7 mouse cellular contexts compared by ENCODE assay signal in the genomic region with DNA sequence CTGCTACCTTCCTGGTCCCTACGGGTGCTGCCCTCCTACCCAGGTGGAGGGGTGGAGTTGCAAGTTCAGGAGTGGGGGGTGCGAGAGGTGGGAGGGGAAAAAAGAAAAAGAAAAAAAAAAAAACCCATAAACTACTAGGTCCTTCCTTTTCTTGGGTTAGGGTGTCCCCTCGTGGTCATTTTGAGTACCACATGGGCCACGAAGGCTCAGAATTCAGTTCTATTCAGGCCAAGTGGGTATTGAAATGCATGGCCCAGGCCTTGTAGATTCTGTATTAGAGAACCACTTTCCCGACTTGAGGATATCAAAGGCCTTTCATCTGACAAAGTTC. TPM values are rescaled to one million over a fixed set of nuclear protein-coding genes. Genes with fewer than 3 reads are reported as not detected.
DNase-seq lines count a peak whose midpoint lies in the region; ATAC-seq lines count a peak whose summit lies in the region.

No protein-coding gene starts in this region.

- WGBS in intestine, embryonic 16.5 days = 0% methylated on average over 5 of the region's 5 CpGs
- WGBS in limb, embryonic 10.5 days = 2% methylated on average over 5 of the region's 5 CpGs
- 2% methylated on average over 5 of the region's 5 CpGs for WGBS in midbrain, embryonic 11.5 days

- H3K4me1 ChIP-seq in intestine, embryonic 16.5 days (ENCODE audit: control insufficient read depth, insufficient read depth, low read length) = peaks cover 6% of the 10 kb centered on the region; the same call in 1 of the 2 replicates
- H3K4me1 ChIP-seq in limb, embryonic 10.5 days = peaks cover 30% of the 10 kb centered on the region
- peaks cover 6% of the 10 kb centered on the region; the same call in 1 of the 2 replicates for H3K4me1 ChIP-seq in midbrain, embryonic 11.5 days (ENCODE audit: control insufficient read depth, insufficient read depth, low read length)

- H3K9me3 ChIP-seq in intestine, embryonic 16.5 days (ENCODE audit: control insufficient read depth, low read length) = no peaks in the 10 kb centered on the region
- no peaks in the 10 kb centered on the region for H3K9me3 ChIP-seq in limb, embryonic 10.5 days (replicated peaks)
- H3K9me3 ChIP-seq in midbrain, embryonic 11.5 days (ENCODE audit: control insufficient read depth, low read length) = no peaks in the 10 kb centered on the region

- peak overlapping the region; percentile 37 for H3K4me3 ChIP-seq in intestine, embryonic 16.5 days (ENCODE audit: low read length)
- peak overlapping the region; percentile 54 for H3K4me3 ChIP-seq in limb, embryonic 10.5 days
- H3K4me3 ChIP-seq in midbrain, embryonic 11.5 days (ENCODE audit: low read depth, low read length) = peak overlapping the region; percentile 36

- no peak overlapping the region for H3K27ac ChIP-seq in intestine, embryonic 16.5 days (ENCODE audit: low read length)
- H3K27ac ChIP-seq in limb, embryonic 10.5 days = no peak overlapping the region
- no peak overlapping the region for H3K27ac ChIP-seq in midbrain, embryonic 11.5 days (ENCODE audit: low read depth, low read length)

- H3K9ac ChIP-seq in intestine, embryonic 16.5 days (ENCODE audit: low read depth, low read length) = 0 out of 2 replicates have a peak overlapping the region, but pooled peaks have one; percentile 38
- peak overlapping the region; percentile 31; the same call in 1 of the 2 replicates for H3K9ac ChIP-seq in midbrain, embryonic 11.5 days (ENCODE audit: low read length)

- peak; percentile 28; the same call in 1 of the 2 replicates for ATAC-seq in intestine, embryonic 16.5 days
- ATAC-seq in midbrain, embryonic 11.5 days (ENCODE audit: low FRiP score) = 0 out of 2 replicates have a peak, but pooled peaks have one; percentile 4

- no peaks in the 10 kb centered on the region for H3K36me3 ChIP-seq in intestine, embryonic 16.5 days (ENCODE audit: control insufficient read depth, insufficient read depth, low read length)
- H3K36me3 ChIP-seq in limb, embryonic 10.5 days = no peaks in the 10 kb centered on the region
- no peaks in the 10 kb centered on the region for H3K36me3 ChIP-seq in midbrain, embryonic 11.5 days (ENCODE audit: control insufficient read depth, insufficient read depth, low read length)

- peak overlapping the region; percentile 63 for H3K4me2 ChIP-seq in intestine, embryonic 16.5 days (ENCODE audit: low read depth, low read length)
- peak overlapping the region; percentile 63 for H3K4me2 ChIP-seq in midbrain, embryonic 11.5 days

- peak; percentile 38 for DNase-seq in adipocyte (ENCODE audit: low spot score)
- DNase-seq in cerebellum, postnatal 25 days = peak; percentile 85 to 90
- DNase-seq in frontal cortex, postnatal 36 days (ENCODE audit: low spot score in 2 of 2) = peak; percentile 84 to 85
- DNase-seq in limb, embryonic 10.5 days (ENCODE audit: low spot score) = no peak
- peak; percentile 97 for DNase-seq in midbrain, embryonic 11.5 days (ENCODE audit: low spot score, missing footprints)
- DNase-seq in spleen, adult 12 weeks (ENCODE audit: low spot score) = peak; percentile 25

- H3K27me3 ChIP-seq in intestine, embryonic 16.5 days (replicated peaks; ENCODE audit: control insufficient read depth, insufficient read depth, low read length) = peaks cover 34% of the 10 kb centered on the region
- H3K27me3 ChIP-seq in limb, embryonic 10.5 days (ENCODE audit: low read depth, poor library complexity, severe bottlenecking) = peaks cover 51% of the 10 kb centered on the region
- H3K27me3 ChIP-seq in midbrain, embryonic 11.5 days (ENCODE audit: control insufficient read depth, insufficient read depth, low read length) = peaks cover 21% of the 10 kb centered on the region

RNA-seq across cellular contexts. Expression of a gene that starts 8.0 kb away (rescaled TPM):
- polyA plus RNA-seq in intestine, embryonic 16.5 days (2015; fragmentation: Nextera tagmentation; extraction: Ambion mirVana) = 0.13 and 0.15 TPM in 2 replicates
- 2.0 and 4.1 TPM in 2 replicates for polyA plus RNA-seq in limb, embryonic 10.5 days (2016; fragmentation: Nextera tagmentation; extraction: Ambion mirVana)
- 0.03 and 0.08 TPM in 2 replicates for polyA plus RNA-seq in midbrain, embryonic 11.5 days (2014; fragmentation: Nextera tagmentation; extraction: Ambion mirVana)

RNA-seq across cellular contexts. Expression of a gene that starts 28.6 kb away (rescaled TPM):
- 1.9 and 2.1 TPM in 2 replicates for polyA plus RNA-seq in intestine, embryonic 16.5 days (2015; fragmentation: Nextera tagmentation; extraction: Ambion mirVana)
- 12.0 and 14.1 TPM in 2 replicates for polyA plus RNA-seq in limb, embryonic 10.5 days (2016; fragmentation: Nextera tagmentation; extraction: Ambion mirVana)
- 3.4 and 3.5 TPM in 2 replicates for polyA plus RNA-seq in midbrain, embryonic 11.5 days (2014; fragmentation: Nextera tagmentation; extraction: Ambion mirVana)

RNA-seq across cellular contexts. Expression of a gene that starts 35.6 kb away (rescaled TPM):
- 0.15 and 0.36 TPM in 2 replicates for polyA plus RNA-seq in intestine, embryonic 16.5 days (2015; fragmentation: Nextera tagmentation; extraction: Ambion mirVana)
- polyA plus RNA-seq in limb, embryonic 10.5 days (2016; fragmentation: Nextera tagmentation; extraction: Ambion mirVana) = not detected in 2 replicates
- polyA plus RNA-seq in midbrain, embryonic 11.5 days (2014; fragmentation: Nextera tagmentation; extraction: Ambion mirVana) = not detected in 2 replicates

RNA-seq across cellular contexts. Expression of a gene that starts 57.7 kb away (rescaled TPM):
- polyA plus RNA-seq in intestine, embryonic 16.5 days (2015; fragmentation: Nextera tagmentation; extraction: Ambion mirVana) = 45.2 and 46.2 TPM in 2 replicates
- 0.26 and 0.43 TPM in 2 replicates for polyA plus RNA-seq in limb, embryonic 10.5 days (2016; fragmentation: Nextera tagmentation; extraction: Ambion mirVana)
- not detected in 2 replicates for polyA plus RNA-seq in midbrain, embryonic 11.5 days (2014; fragmentation: Nextera tagmentation; extraction: Ambion mirVana)
